Mouse (Mus musculus) intestine, embryonic 14.5 days (tissue): Measurements from ENCODE around the gene Gm42791. TPM values are rescaled to one million over a fixed set of nuclear protein-coding genes. Genes with fewer than 3 reads are reported as not detected.

Experiments
- ATAC-seq: fragments of 200-750 bp; cut with Nextera tagmentation; replicated peaks from 2 replicates; pipeline ENCODE4 v1.8.0; 2017; ENCODE audit warnings: low read depth, moderate number of reproducible peaks, moderate TSS enrichment, moderate library complexity; ENCODE audit not compliant: low FRiP score, low TSS enrichment
- DNase-seq: peaks from one replicate; pipeline ENCODE4 v3.0.0-alpha.2; 2018; ENCODE audit warnings: low spot score
- H3K27ac ChIP-seq: fragments of 300-500 bp; sonication (generic); 2 replicates; pipeline ENCODE4 v1.5.1; 2014; ENCODE audit warnings: low read depth, mild to moderate bottlenecking, control low read depth
- H3K27me3 ChIP-seq: fragments of 300-500 bp; sonication (generic); replicated peaks from 2 replicates; pipeline ENCODE4 v1.6.1; 2014; ENCODE audit warnings: low read length, control low read depth; ENCODE audit not compliant: control insufficient read depth, insufficient read depth
- H3K36me3 ChIP-seq: fragments of 300-500 bp; sonication (generic); 2 replicates; pipeline ENCODE4 v1.6.1; 2014; ENCODE audit warnings: low read length, control low read depth; ENCODE audit not compliant: control insufficient read depth, insufficient read depth
- H3K4me1 ChIP-seq: fragments of 300-500 bp; sonication (generic); replicated peaks from 2 replicates; pipeline ENCODE4 v1.6.1; 2014; ENCODE audit warnings: low read length, control low read depth, mixed read lengths; ENCODE audit not compliant: control insufficient read depth, insufficient read depth
- H3K4me2 ChIP-seq: fragments of 300-500 bp; sonication (generic); 2 replicates; pipeline ENCODE4 v1.6.1; 2014; ENCODE audit warnings: low read length
- H3K4me3 ChIP-seq: fragments of 300-500 bp; sonication (generic); 2 replicates; pipeline ENCODE4 v1.5.1; 2014; ENCODE audit warnings: low read depth, low read length, control low read depth, mixed read lengths
- H3K9ac ChIP-seq: fragments of 300-500 bp; sonication (generic); 2 replicates; pipeline ENCODE4 v1.6.1; 2014; ENCODE audit warnings: mild to moderate bottlenecking, low read length
- H3K9me3 ChIP-seq: fragments of 300-500 bp; sonication (generic); 2 replicates; pipeline ENCODE4 v1.6.1; 2016; ENCODE audit warnings: low read length, control low read depth; ENCODE audit not compliant: control insufficient read depth
- WGBS: fragments of 180-500 bp; shearing (Covaris S2); extraction: QIAGEN DNeasy Blood & Tissue Kit; methylation state at CpG from one replicate; pipeline ENCODE4 v1.1.7; 2014; 5-methylcytosine and 5-hydroxymethylcytosine counted together
- polyA plus RNA-seq: library from polyadenylated mRNA; unstranded; fragments of >200 nt; fragmentation: Nextera tagmentation; extraction: Ambion mirVana; gene quantifications from 2 replicates; pipeline ENCODE4 v1.2.1, GENCODE M21; 2014

The Gm42791 gene
- polyA plus RNA-seq, 1 experiment from 2014 or later = 2.2 TPM

DNA sequence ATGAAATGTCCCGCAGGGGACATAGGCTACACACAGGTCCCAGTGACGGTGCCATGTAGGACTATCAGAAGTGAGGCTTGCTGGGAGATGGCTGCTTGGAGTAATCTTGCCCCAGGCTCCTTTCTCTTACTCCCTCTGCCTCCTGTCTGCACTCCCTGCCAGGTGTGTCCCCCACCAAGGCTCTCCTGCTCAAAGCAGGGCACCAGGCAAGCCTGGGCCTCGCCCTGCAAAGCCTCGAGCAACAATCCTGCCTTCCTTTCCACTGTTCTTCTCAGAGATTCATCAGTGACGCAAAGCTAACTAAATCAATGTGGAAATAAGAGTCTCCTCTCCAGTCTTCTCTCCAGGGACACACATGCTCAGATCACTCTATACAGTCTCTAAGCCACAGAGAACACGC is 78.2 kb downstream of the Gm42791 start:
- H3K4me3 ChIP-seq = no peak overlapping the region
- no peak overlapping the region for H3K9ac ChIP-seq
- H3K36me3 ChIP-seq = peaks cover 29% of the 10 kb centered on the region
- ATAC-seq = no peak
- H3K27ac ChIP-seq = no peak overlapping the region
- no peaks in the 10 kb centered on the region for H3K27me3 ChIP-seq
- H3K4me2 ChIP-seq = no peak overlapping the region
- no peaks in the 10 kb centered on the region for H3K9me3 ChIP-seq
- no peak for DNase-seq
- H3K4me1 ChIP-seq = no peaks in the 10 kb centered on the region
- WGBS = 87% methylated on average over 6 of the region's 6 CpGs

DNA sequence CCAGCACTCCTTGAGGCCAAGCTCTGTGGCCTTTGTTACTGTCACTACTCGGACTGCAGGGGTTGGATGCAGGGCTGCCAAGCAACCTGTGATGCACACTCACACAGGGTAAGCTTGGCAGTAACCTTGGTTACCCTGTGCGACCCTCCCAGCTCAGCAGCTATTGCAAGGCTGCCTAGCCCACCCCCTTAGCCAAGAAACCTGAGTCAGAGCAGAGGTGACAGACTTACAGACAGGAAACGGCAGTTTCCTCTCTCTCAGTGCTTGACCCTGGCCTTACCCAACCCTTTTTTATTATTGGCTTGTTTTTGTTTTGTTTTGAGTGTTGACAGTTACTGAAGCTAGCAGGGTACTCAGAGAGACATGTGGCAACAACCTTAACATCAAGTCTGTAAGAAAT is 82.7 kb downstream of the Gm42791 start:
- Histone ChIP-seq H3K9me3 (no peaks in the 10 kb centered on the region), H3K9ac (no peak overlapping the region), H3K4me3 (no peak overlapping the region), H3K4me2 (no peak overlapping the region), H3K36me3 (peaks cover 10% of the 10 kb centered on the region; the same call in 1 of the 2 replicates), H3K27me3 (no peaks in the 10 kb centered on the region), H3K27ac (no peak overlapping the region), H3K4me1 (0 out of 2 replicates have a peak, but pooled peaks cover 3% of the 10 kb centered on the region)
- 51% methylated on average over 3 of the region's 3 CpGs for WGBS
- ATAC-seq = no peak
- no peak for DNase-seq

GRCm38 (mm10) chr5:148910066-148910465 is 84.9 kb downstream of the Gm42791 start:
- Histone ChIP-seq H3K36me3 (peaks cover 5% of the 10 kb centered on the region; the same call in 1 of the 2 replicates), H3K27me3 (no peaks in the 10 kb centered on the region)
- WGBS = 88% methylated on average over 4 of the region's 4 CpGs

DNA sequence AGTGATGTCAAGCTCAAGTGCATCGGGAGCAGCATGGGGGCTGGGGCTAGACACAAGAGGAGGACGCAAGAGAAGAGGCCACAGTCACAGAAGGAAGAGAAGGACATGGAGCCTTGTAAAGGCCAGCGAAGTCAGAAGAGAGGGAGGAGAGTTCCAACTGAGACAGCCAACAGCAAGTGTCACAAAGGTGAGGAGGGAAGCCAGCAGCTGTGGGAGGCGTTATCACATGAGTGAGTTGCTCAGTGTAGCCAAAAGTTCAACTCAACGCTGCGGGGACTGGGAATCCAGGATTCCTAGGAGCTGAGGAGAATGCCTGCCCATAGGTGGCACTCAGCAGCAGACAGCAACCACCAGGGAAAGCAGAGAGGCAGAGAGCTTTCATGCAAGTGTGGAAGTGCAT is 85.5 kb downstream of the Gm42791 start:
- WGBS = 39% methylated on average over 6 of the region's 6 CpGs
- Histone ChIP-seq H3K4me1 (0 out of 2 replicates have a peak, but pooled peaks cover 3% of the 10 kb centered on the region), H3K27me3 (no peaks in the 10 kb centered on the region), H3K4me3 (no peak overlapping the region), H3K9ac (no peak overlapping the region), H3K9me3 (no peaks in the 10 kb centered on the region), H3K36me3 (peaks cover 5% of the 10 kb centered on the region), H3K4me2 (no peak overlapping the region), H3K27ac (no peak overlapping the region)
- no peak for ATAC-seq
- no peak for DNase-seq

More at GRCm38 (mm10) chr5:148910066-148910465, 84.9 kb downstream of the Gm42791 start:
- Histone ChIP-seq H3K4me3 (no peak overlapping the region), H3K4me1 (0 out of 2 replicates have a peak, but pooled peaks cover 3% of the 10 kb centered on the region), H3K9me3 (no peaks in the 10 kb centered on the region), H3K27ac (no peak overlapping the region), H3K4me2 (no peak overlapping the region), H3K9ac (no peak overlapping the region)
- no peak for DNase-seq
- ATAC-seq = no peak

DNA sequence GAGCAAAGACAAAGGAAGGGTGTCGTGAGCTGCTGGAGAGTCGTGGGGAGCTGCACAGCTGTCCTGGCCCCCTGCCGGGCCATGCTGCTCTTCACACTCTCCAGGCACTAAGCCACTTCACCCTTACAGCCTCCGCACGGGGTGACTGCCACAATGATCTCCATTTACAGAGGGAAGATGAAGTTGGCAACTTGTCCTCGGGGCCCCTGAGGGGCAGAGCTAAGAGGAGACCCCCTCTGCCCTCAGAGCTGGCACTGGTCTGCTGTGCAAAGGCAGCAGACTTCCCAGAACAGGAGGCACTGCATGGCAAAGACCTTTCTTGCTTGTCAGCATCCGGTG is 85.9 kb downstream of the Gm42791 start:
- 38% methylated on average over 7 of the region's 7 CpGs for WGBS
- ATAC-seq (no peak), DNase-seq (no peak)
- Histone ChIP-seq H3K9me3 (no peaks in the 10 kb centered on the region), H3K4me2 (no peak overlapping the region), H3K4me3 (no peak overlapping the region), H3K9ac (no peak overlapping the region), H3K27ac (no peak overlapping the region), H3K27me3 (no peaks in the 10 kb centered on the region), H3K4me1 (0 out of 2 replicates have a peak, but pooled peaks cover 3% of the 10 kb centered on the region), H3K36me3 (peaks cover 9% of the 10 kb centered on the region)

- Histone ChIP-seq H3K27ac (no peak overlapping the region), H3K27me3 (no peaks in the 10 kb centered on the region), H3K9ac (no peak overlapping the region), H3K4me1 (0 out of 2 replicates have a peak, but pooled peaks cover 3% of the 10 kb centered on the region), H3K36me3 (peaks cover 15% of the 10 kb centered on the region), H3K9me3 (no peaks in the 10 kb centered on the region), H3K4me3 (no peak overlapping the region), H3K4me2 (no peak overlapping the region)
- 83% methylated on average over 17 of the region's 17 CpGs for WGBS
- ATAC-seq (no peak), DNase-seq (no peak)
These were observed 86.5 kb downstream of the Gm42791 start for GRCm38 (mm10) chr5:148908191-148909056.

GRCm38 (mm10) chr5:148906305-148906704 is 88.6 kb downstream of the Gm42791 start:
- no peaks in the 10 kb centered on the region for H3K27me3 ChIP-seq
- ATAC-seq = no peak
- H3K4me2 ChIP-seq = no peak overlapping the region
- DNase-seq = no peak
- no peak overlapping the region for H3K4me3 ChIP-seq
- H3K9me3 ChIP-seq = no peaks in the 10 kb centered on the region
- H3K4me1 ChIP-seq = 0 out of 2 replicates have a peak, but pooled peaks cover 3% of the 10 kb centered on the region
- H3K27ac ChIP-seq = no peak overlapping the region
- no peak overlapping the region for H3K9ac ChIP-seq
- 78% methylated on average over 4 of the region's 4 CpGs for WGBS
- H3K36me3 ChIP-seq = peaks cover 14% of the 10 kb centered on the region

DNA sequence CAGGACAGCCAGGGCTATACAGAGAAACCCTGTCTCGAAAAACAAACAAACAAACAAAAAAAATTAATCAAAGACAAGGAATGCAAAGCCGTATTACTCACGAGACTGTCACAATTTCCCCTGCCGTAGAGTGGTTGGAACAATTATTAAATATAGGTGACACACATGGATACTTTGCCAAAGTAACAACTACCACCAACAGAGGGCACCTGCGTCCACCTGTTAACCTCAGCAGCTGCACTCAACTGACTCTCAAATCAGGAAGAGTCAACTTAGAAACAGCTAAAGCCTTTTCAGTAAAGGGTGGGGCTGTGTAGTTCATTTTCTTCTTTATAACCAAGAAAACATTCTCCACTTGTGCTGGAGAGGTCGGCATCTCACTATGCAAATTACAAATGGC is 90.1 kb downstream of the Gm42791 start:
- Histone ChIP-seq H3K27ac (no peak overlapping the region), H3K27me3 (no peaks in the 10 kb centered on the region), H3K4me1 (0 out of 2 replicates have a peak, but pooled peaks cover 3% of the 10 kb centered on the region), H3K9ac (no peak overlapping the region), H3K9me3 (no peaks in the 10 kb centered on the region), H3K4me2 (no peak overlapping the region), H3K36me3 (peaks cover 12% of the 10 kb centered on the region), H3K4me3 (no peak overlapping the region)
- no peak for ATAC-seq
- WGBS = 62% methylated on average over 6 of the region's 6 CpGs
- no peak for DNase-seq

- no peak for ATAC-seq
These were observed 95.6 kb downstream of the Gm42791 start for GRCm38 (mm10) chr5:148899361-148899760.

More at GRCm38 (mm10) chr5:148899361-148899760, 95.6 kb downstream of the Gm42791 start:
- no peak overlapping the region for H3K9ac ChIP-seq
- no peak overlapping the region for H3K27ac ChIP-seq
- H3K36me3 ChIP-seq = peaks cover 13% of the 10 kb centered on the region
- no peaks in the 10 kb centered on the region for H3K9me3 ChIP-seq
- H3K4me2 ChIP-seq = no peak overlapping the region
- H3K4me1 ChIP-seq = no peaks in the 10 kb centered on the region
- DNase-seq = no peak
- WGBS = 89% methylated on average over 7 of the region's 7 CpGs
- no peaks in the 10 kb centered on the region for H3K27me3 ChIP-seq
- H3K4me3 ChIP-seq = no peak overlapping the region
